Mouse (Mus musculus): ENCODE data around the gene Rnf38.

Rnf38 gene

DNA sequence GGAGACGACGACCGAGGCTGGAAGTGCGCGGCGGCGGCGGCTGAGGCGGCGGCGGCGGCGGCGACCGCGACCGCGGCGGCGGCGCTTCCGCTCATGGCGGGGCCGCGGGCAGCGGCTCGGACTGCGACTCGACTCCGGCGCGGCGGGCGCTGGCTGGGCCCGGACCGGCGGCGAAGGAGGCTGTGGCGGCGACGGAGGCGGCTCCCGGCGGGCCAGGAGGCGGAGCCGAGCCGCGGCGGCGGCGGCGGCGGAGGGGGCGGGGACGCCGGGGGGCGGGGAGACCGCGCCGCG, at the start of gene Rnf38:
Gene Rnf38, minus strand, starts transcription at position 77 of the 291 bp plus-strand sequence.
- no peak for DNase-seq (ENCODE audit: low spot score)

DNA sequence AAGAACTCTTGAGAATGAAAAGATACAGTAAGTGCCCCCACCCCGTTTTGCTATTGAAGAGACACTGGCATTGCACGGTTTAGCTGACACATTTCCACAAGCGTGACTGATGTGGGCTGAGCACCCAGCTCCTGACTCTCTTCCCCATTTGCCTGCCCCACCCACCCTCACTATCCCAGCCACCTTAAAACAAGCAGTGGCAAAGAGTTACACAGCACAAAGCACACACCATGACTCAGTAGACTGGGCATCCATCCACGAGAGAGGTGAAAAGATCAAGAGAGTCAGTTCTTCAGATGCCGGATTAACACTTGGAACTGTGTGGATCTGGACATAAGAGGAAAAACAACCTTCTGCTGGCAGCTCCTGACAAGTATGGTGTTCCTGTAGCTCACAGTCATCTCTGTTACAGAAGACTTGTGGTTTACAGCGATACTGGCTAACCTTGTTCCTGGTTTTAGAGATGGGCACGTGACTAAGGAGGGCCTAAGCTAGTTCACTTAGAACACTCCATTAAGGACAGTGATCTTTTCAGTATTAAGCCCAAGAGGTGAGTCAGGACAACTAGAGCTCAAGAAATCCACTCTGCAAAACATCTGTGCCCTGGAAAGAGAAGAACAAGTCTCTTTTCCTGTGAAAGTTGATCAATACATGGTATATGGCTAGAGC, 48.1 kb upstream of the Rnf38 start:
- no peak for DNase-seq (ENCODE audit: low spot score)

DNA sequence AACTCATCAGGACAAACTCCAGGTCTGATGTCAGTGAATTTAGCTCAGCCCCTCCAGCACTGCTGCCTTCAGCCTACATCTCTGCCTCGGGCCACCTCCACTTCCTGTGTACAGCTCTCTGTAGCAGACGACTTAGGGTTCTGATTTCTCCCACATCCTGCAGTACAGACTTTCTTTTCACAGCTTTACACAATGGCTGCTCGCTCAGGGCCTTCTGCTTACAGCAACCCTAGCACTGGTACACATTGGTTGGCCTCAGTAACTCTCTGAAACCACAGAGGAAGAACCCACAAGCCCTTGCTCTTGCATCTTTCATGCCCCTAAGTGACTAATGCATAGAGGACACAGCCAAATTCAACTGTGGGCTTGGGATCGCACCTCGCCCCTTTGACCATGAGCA, 37.5 kb upstream of the Rnf38 start:
- no peak for DNase-seq (ENCODE audit: low spot score)

DNA sequence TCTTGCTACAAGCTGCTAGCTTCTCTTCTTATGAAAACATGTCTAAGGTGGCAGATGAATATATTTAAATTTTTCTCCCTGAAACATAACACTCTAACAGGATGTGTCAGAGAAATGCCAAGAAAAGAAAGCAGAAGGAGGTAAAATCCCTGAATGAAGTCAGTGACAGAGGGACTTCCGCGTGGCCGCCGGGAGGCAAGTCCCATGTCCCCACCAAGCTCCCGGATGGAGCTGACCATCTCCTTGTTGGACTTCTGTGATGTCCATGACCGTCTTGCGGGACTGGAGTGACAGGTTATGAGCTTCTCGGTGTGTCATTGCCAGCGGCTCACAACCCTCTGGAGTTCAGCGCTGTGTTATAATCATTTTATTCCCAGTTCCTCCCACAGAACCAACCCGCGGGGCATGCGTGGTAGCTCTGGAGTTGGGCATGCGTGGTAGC, 35.8 kb upstream of the Rnf38 start:
- no peak for DNase-seq (ENCODE audit: low spot score)

DNA sequence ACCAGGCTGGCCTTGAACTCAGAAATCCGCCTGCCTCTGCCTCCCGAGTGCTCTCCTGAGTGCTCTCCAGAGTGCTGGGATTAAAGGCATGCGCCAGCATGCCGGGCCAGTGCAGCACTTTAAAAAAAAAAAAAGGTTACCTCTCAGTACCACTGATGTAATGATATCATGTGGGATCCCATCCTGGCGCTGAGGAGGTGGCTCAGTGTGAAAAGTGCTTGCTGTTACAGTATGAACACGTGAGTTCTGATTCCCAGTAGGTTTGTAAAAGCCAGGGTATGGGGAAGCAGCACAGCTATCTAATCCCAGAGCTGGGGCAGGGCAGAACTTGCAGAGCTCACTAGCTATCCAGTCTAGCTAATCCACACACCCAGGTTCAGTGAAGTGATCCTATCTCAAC, 33.8 kb upstream of the Rnf38 start:
- DNase-seq (ENCODE audit: low spot score), result no peak

DNA sequence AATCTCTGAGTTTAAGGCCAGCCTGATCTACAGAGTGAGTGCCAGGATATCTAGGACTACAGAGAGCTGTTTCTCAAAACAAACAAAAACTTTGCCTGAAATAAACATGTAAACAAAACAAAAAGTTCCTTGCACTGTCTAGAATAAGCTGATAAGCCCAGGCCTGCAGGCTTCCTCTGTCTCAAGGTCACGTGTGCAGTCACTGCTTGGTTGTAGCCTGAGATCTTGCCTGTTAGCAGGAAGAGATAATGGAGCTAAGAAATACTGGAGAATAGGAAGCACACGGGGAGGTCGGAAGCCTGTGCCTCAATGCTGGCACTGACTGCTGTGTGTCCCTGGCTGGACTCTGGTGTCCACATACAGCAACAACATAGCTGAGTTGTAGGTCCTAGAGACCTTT, 31.9 kb upstream of the Rnf38 start:
- DNase-seq (ENCODE audit: low spot score), result no peak

DNA sequence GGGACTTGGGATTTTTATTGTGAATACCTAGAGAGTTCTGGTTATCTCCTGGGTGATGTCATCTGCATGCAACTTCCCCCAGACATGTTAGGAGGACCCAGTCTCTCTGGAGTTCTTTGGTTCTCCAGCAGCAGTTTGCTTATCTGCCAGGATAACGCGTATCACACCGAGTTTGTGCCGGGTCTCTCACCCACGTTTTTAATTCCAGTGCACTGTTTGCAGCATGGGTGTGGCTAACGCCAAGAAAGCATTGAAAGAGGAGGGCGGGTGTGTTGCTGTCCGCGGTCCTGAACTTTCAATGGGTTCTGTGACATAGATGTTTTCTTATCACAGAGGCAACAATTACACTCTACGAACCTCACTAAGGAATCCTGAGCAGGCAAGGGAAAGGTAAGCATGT, 26.7 kb upstream of the Rnf38 start:
- DNase-seq (ENCODE audit: low spot score), result peak; percentile 81

DNA sequence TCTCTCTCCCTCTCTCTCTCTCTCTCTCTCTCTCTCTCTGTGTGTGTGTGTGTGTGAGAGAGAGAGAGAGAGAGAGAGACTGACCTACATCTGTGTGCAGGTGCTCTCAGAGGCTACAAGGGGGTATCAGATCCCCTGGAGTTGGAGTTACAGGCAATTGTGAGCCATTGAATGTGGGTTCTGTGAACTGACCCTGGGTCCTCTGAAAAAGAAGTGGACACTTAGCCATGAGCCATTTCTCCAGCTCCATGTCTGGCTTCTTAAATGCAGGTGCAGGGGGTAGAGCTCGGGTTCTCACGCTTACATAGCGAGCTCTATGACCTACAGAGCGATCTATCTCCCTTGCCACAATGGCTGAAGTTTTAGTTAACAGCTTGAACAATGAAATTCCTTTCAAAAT, 25.5 kb upstream of the Rnf38 start:
- DNase-seq (ENCODE audit: low spot score), result no peak

DNA sequence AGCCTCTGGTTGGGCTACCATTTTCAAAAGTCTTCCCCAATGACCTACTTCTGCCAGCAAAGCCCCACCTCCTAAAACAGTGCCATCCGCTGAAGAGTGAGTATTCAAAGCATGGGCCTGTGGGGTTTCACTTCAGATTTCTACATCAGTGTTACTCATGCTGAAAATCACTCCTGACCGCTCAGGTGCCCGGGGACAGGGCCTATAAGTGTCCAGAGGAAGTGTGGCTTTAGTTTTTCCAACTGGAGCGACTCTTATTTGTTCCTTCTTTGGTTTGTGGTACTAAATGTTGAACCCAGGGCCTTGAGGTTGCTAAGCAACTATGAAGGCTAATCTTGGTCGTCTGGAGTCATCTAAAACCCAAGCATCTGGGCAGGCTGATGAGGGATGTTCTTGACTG, 21.0 kb upstream of the Rnf38 start:
- no peak for DNase-seq (ENCODE audit: low spot score)

DNA sequence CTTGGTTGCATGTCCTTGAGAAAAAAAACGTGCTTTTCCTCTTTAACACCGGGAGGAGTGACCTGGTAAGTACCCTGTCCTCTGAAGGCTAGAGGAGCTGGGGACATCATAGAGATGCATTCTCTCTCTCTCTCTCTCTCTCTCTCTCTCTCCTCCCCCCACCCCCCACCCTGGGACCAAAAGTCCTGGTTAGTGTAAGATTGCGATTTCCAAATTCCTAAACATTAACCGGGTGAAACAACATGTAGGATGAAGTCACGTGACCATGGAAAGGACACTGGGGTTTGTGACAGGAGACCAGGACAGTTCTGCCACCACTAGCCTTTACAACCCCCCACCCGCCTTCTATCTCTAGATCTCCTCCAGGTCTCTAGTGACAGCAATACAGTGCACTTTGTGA, 19.6 kb upstream of the Rnf38 start:
- no peak for DNase-seq (ENCODE audit: low spot score)

DNA sequence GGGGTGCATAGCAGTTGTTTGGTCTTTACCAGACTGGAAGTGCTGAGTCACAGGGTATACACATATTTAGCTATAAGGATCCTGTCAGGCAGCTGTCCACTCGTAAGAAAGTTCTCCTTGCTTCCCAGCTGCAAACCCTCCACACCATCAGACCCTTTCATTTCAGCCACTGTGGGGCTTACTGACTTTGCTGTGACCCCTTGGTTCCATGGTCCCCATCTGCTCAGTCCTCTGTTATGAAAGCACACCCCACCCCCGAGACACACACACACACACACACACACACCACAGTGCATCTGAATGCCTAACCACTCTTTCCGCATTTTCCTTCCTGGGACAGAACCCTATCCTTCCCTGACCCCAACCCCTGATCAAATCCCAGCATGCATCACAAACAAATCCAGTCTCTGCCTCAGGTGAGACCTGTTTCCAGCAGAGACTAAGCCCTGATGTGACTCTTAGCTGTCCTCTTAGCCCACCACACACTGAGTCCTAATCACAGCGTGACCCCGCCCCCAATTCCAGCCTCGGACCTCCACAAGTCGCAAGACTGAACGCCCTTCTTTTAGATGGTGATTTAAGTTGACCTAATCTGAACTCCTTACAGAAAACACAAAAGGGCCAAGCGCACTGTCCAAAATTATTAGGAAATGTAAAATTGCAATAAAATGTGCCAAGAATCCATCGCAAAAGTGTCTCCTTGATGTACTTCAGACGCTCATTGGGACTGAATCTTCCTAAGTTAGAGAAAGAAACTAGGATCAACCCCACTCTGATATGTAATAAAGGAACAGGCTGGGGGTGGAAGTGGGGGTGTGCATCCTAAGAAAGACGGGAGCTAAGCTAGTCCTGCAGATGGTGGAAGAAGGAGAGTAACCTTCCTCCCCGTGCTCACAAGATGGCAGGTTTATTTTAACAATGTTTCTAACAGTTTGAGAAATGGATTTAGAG, 18.7 kb upstream of the Rnf38 start:
- DNase-seq (ENCODE audit: low spot score), result no peak

DNA sequence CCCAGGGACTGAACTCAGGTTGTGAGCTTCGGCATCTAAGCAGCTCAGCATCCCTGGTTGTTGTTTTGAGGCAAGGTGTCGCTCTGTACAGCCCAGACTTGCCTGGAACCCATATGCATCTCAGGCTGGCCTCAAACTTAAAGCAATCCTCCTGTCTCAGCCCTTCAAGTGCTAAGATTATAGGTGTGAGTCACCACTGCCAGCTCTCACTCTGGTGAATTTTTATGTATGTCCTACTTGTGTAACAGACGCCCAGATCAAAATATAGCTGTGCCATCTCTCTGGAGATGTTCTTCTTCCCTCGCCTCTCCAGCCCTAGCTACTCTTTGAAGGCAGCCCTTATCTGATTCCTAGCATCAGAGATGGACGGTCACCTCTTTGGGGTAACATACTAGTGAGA, 17.9 kb upstream of the Rnf38 start:
- DNase-seq (ENCODE audit: low spot score), result no peak

DNA sequence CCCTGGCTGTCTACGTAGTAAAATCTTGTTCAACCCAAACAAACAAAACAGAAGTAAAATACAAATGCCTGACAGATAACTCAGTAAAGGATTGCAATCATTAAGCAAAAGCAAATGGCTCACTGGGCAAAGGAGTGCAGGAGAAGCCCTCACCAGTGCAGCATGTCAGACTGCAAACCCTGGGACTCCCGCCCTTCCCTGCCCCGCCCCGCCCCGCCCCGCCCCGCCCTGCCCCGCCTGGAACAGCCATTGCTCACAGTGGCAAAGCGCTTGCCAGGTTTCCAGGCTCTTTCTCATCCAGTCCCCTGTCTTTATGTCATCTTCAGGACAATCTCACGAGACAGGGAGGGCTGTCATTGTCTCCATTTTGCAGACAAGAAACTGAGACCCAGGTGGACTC, 16.1 kb upstream of the Rnf38 start:
- no peak for DNase-seq (ENCODE audit: low spot score)

DNA sequence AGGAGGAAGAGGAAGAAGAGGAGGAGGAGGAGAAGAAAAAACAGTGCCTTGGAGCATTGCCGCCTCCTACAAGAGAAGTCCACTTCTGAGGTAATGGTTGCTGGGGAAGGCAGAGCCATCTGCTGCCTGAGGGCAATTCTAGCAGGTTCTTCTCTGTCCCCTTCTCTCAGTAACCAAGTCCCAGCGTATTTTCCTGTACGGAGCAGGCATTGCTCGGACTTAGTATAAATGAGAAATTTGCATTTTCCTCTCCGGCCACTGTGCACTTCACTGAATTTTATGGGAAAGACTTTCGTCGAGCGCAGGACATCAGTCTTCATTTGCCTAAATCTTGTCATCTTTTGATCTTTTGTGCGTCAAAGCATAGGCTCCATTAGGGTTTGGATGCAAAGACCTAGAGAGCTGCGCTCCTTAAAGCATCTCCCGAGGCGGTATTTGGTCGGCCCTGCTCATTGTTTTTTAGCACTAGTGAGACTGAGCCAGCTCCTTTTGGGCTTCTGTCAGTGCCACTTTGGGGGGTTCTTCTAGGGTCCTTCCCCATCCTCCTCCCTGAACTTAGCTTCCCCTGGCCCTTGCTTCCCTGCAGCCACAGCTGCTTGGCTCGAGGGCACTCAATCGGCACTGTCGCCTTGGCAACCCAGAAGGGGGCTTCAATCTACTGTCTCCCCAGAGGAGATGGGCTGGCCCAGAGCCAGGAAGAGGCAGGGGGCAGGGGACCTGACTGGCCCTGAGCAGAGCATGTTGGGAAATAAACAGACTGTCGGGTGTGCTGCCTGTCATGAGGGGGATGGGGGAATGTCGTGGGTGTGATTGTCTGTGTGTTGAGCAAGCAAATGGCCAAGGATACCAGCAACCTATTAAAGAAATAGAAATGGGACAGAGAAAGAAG, 13.7 kb upstream of the Rnf38 start:
- DNase-seq (ENCODE audit: low spot score), result peak; percentile 57

DNA sequence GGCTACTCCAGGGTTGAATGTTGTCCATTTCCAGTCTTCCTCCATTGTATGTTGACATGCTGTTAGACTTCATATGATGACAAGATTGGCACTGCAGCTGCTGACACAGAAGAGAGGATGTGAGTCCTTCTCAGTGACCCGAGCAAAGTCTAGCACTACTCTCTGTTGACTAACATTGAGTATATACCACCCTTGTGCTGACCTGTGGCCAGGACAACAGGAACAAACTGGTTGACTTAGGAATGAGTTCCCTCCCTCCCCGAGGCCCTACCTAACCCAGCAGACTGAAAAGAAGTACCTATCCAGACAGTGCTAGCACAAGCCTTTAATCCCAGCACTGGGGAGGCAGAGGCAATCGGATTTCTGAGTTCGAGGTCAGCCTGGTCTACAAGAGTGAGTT, 12.7 kb upstream of the Rnf38 start:
- DNase-seq (ENCODE audit: low spot score), result no peak

DNA sequence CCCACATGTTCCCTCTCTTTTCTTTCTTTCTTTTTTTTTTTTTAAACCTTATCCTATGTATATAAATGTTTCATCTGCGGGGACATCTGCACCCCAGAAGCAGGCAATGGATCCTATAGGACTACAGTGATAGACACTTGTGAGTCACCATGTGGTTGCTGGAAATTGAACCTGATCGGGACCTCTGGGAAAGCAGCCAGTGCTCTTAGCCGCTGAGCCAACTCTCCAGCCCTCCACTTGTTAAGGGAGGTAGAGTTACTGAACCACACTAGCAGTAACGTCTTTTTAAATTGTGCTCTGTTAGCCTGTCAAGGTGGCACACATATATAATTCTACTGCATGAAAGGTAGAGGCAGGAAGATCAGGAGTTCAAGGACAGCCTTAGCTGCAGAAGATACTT, 8.0 kb upstream of the Rnf38 start:
- DNase-seq (ENCODE audit: low spot score), result no peak

DNA sequence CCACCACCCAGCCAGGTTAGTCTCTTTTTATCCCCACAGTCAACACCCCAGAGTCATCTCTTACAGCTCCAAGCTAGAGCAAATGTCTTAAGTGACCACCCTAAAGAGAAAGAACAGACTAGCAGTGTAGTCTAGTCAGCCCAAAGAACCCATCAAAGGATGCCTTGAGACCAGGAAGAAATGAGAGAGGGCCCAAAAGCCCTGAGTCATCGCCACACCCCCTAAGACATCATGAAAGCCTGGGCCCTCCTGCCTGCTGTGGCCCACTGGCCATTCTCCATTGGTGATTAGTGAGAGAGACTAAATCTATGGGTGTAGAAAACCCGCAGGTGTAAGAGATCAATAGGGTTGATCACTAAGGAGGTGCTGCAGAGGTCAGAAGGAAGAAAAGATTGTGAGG, 2.4 kb upstream of the Rnf38 start:
- DNase-seq (ENCODE audit: low spot score), result no peak

DNA sequence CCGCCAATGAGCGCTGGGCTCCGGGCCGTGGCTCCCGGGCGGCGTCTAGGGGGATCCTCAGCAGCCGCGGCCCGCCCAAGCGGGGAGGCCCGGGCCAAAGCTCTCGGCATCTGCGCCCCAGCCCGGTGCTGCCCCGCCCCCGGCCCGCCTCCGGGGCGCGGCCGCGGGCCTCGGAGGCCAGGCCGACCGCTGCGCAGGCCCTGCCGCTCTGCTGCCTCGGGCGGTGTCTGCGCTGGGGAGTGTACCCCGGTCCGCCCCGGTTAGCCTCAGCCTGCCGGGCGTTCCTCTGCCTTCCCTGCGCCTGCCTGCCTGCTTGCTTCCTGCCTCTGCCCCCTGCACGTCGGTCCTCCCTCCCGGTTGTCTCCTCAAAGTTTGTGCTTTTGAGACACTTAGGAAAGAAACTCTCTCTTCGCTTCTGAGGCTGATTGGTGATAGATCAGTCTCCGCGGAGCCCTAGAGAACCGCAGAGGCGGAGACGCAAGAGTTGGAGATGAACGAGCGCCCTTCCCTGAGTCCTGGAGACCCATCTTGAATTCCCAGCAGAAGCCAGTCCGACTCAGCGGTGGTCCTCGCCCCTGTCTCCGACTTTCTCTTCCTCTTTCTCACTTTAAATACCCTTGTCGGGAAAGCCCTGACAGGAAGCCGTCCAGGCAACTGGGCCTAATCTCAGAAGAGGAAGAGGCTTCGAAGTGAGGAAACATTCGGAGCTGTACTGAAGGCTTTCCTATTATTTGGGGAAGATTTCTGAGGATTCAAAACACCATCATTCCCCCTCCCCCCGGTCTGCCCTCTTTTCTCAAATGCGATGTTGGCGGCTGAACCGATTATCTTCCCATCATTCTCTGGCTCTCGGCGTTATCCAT, 646 bp upstream of the Rnf38 start:
- DNase-seq (ENCODE audit: low spot score), result peak; percentile 90

DNA sequence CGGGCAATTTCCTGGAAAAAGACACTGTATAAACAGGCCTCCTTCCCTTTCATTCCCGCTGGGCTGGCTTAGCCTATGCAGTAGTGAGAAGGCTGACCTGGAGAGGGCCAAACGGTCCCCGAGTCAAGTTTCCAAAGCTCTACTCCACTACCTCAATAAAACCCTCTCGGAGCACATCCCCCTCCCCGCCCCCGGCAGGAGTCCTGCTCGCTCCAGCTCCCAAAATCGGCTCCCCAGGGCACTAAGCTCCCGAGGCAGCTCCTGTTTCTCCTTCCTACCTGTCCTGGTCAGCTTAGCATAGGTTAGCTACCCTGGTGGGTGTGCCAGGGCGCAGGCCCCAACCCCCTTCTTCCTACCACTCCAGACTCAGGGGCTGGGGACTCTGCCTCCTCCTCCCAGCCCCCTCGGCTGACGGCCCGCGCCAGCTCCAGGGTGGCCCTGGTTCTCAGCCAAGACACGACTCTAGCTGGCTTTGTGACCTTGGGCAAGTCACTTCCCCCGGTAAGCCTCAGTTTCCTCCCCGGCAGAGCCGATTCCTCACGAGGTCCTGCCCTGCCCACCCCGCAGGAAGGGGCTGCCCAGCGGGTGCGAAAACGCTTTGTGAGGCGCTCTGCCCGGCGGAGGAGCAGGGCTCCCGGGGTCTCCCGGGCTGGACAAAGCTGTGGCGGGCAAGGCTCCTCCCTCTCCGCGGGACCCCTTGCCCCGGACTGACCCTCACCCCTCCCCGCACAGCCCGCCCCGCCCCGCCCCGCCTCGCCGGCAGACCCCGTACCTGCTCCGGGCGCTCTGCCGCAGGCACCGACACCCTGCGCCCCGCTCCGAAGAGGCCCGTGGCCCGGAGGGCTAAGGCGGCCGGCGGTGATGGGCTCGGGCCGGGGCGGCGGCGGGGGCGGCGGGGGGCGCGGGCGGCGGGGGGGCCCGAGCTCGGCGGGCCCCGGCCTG, 547 bp downstream of the Rnf38 start:
- DNase-seq (ENCODE audit: low spot score), result peak; percentile 73

DNA sequence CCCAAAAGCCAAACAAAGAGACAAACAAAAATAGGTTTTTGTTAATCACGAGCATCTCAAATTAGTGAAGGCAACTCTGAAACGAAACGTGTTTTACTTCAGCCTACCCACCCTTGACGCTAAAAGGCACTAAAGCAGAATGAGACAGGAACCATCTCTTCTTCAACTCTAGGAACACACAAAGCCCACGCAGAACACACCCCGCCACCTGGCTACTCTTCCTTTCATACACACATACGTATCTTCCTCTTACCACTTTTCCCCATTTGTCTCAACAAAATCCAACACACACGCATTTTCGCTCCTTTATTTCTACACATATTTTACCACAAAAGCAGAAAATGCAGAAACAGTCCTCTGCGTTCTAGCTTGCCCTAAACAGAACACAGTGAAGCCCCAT, 8.5 kb downstream of the Rnf38 start:
- DNase-seq (ENCODE audit: low spot score), result no peak

DNA sequence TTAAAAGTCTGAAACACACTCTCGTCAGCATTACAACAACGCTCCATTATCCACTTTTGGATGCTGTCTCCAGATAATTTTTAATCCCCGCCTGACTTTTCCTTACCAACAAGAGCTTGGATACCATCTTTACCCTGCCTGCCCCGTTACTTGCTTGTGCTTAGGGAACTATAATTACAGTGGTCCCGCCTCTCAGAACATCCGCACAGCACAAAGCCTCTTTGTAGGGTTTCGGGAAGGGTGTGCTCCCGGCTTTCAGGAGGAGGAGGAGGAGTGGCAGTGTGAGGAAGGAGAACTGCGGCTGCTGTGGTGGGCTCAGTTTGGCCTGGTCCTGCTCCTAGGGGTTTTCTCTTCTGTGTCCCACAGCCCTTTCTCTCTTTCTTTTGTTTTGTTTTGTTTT, 9.4 kb downstream of the Rnf38 start:
- DNase-seq (ENCODE audit: low spot score), result no peak

Data from testis, postnatal 10 days (tissue).